10 mouse cellular contexts compared by ENCODE assay signal in the genomic region with DNA sequence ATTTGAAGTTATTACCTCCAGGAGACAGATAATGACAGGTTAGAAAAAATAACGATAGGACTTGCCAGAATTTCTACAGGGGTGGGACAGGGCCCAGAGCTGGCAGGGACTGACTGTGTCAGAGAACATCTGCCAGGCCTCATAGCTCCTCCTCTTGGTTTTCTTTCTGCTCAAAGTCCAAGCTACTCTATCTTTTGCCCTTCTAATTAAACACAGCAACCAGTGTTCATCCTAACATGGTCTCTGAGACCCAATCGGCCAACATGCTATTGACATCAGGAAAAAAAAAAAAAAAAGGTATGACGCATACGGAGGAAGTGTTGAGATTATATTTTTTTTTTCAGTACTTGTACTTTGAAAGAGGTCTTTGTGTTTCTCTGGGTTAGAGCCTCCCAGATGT.
DNase-seq lines count a peak whose midpoint lies in the region; ATAC-seq and TF ChIP-seq lines count a peak whose summit lies in the region.
"Had no signal": no experiment of that assay in that cellular context is flagged by ENCODE, and none has a peak within 500 bp of the region (broad histone marks: within the 10 kb centered on the region; RNA-seq: fewer than 3 reads in every experiment).

No protein-coding gene starts in this region.

- no peaks in the 10 kb centered on the region for H3K9me3 ChIP-seq in liver, postnatal 0 days (ENCODE audit: low read length)
- H3K9me3 ChIP-seq in heart, embryonic 13.5 days = no peaks in the 10 kb centered on the region
- H3K9me3 ChIP-seq in stomach, embryonic 15.5 days = no peaks in the 10 kb centered on the region
- H3K9me3 ChIP-seq in forebrain, postnatal 0 days (ENCODE audit: low read length) = no peaks in the 10 kb centered on the region
- H3K9me3 ChIP-seq: hindbrain, embryonic 10.5 days had no signal

- H3K27me3 ChIP-seq in liver, adult 2 months (ENCODE audit: control insufficient read depth, insufficient read depth, low read length) = no peaks in the 10 kb centered on the region
- no peaks in the 10 kb centered on the region for H3K27me3 ChIP-seq in liver, postnatal 0 days (ENCODE audit: insufficient read depth, low read length)
- H3K27me3 ChIP-seq in heart, embryonic 13.5 days (replicated peaks) = peaks cover 32% of the 10 kb centered on the region
- no peaks in the 10 kb centered on the region for H3K27me3 ChIP-seq in stomach, embryonic 15.5 days (replicated peaks)
- H3K27me3 ChIP-seq in forebrain, postnatal 0 days (ENCODE audit: insufficient read depth, low read length) = no peaks in the 10 kb centered on the region

- 20% methylated on average over 4 of the region's 4 CpGs for WGBS in liver, adult 2 months
- WGBS in liver, postnatal 0 days (ENCODE audit: insufficient replicate concordance) = 64% methylated on average over 4 of the region's 4 CpGs
- WGBS in heart, embryonic 13.5 days = 55% methylated on average over 4 of the region's 4 CpGs
- 47% methylated on average over 4 of the region's 4 CpGs for WGBS in stomach, embryonic 15.5 days
- 71% methylated on average over 4 of the region's 4 CpGs for WGBS in forebrain, postnatal 0 days

- ATAC-seq in liver, postnatal 0 days = no peak
- ATAC-seq in heart, embryonic 13.5 days (ENCODE audit: extremely low read depth, insufficient number of reproducible peaks, low FRiP score, low TSS enrichment) = no peak
- no peak for ATAC-seq in stomach, embryonic 15.5 days (ENCODE audit: insufficient read depth, low FRiP score, low read depth)
- ATAC-seq in forebrain, postnatal 0 days = no peak

- H3K4me3 ChIP-seq in liver, adult 2 months (ENCODE audit: insufficient read depth, low read depth, low read length) = no peak overlapping the region
- no peak overlapping the region for H3K4me3 ChIP-seq in liver, postnatal 0 days (ENCODE audit: low read depth, low read length)
- H3K4me3 ChIP-seq in heart, embryonic 13.5 days = no peak overlapping the region
- no peak overlapping the region for H3K4me3 ChIP-seq in stomach, embryonic 15.5 days (replicated peaks)
- H3K4me3 ChIP-seq in forebrain, postnatal 0 days (ENCODE audit: low read depth, low read length) = no peak overlapping the region
- H3K4me3 ChIP-seq: hindbrain, embryonic 10.5 days had no signal

- no peak for TF ChIP-seq POLR2A in liver, adult 2 months (IDR thresholded peaks at IDR 0.05; ENCODE audit: extremely low read depth, insufficient read depth, low read length)

- peak; percentile 97 for DNase-seq in liver, adult 2 months (ENCODE audit: extremely low read depth, low read depth, low spot score)
- no peak for DNase-seq in liver, postnatal 0 days
- peak; percentile 32 for DNase-seq in kidney, postnatal 10 days
- no peak for DNase-seq in frontal cortex, postnatal 14 days (ENCODE audit: low spot score in 2 of 2)
- DNase-seq in thymus, postnatal 10 days (ENCODE audit: low spot score in 2 of 2) = no peak
- DNase-seq in forebrain, postnatal 0 days = no peak
- DNase-seq: midbrain, embryonic 14.5 days had no signal

- H3K4me2 ChIP-seq in liver, postnatal 0 days (ENCODE audit: low read depth, low read length) = no peak overlapping the region
- H3K4me2 ChIP-seq in heart, embryonic 13.5 days = no peak overlapping the region
- no peak overlapping the region for H3K4me2 ChIP-seq in stomach, embryonic 15.5 days
- H3K4me2 ChIP-seq in forebrain, postnatal 0 days (ENCODE audit: low read depth) = no peak overlapping the region

- no peaks in the 10 kb centered on the region for H3K79me2 ChIP-seq in liver, adult 2 months (ENCODE audit: control insufficient read depth, insufficient read depth, low read length)

- H3K27ac ChIP-seq in liver, adult 2 months (replicated peaks; ENCODE audit: insufficient read depth, low read depth, low read length) = peak overlapping the region; percentile 86
- no peak overlapping the region for H3K27ac ChIP-seq in liver, postnatal 0 days (ENCODE audit: low read depth)
- peak overlapping the region; percentile 85 for H3K27ac ChIP-seq in heart, embryonic 13.5 days (replicated peaks)
- H3K27ac ChIP-seq in stomach, embryonic 15.5 days = peak overlapping the region; percentile 57; the same call in 1 of the 2 replicates
- H3K27ac ChIP-seq in forebrain, postnatal 0 days (ENCODE audit: low read depth, low read length) = no peak overlapping the region

- no peak for TF ChIP-seq CTCF in liver, adult 2 months (IDR thresholded peaks at IDR 0.05; ENCODE audit: low read depth, low read length)
- TF ChIP-seq CTCF in liver, postnatal 0 days (IDR thresholded peaks at IDR 0.05; ENCODE audit: low read depth) = no peak
- TF ChIP-seq CTCF in forebrain, postnatal 0 days (IDR thresholded peaks at IDR 0.05; ENCODE audit: low read depth) = no peak

- no peaks in the 10 kb centered on the region for H3K36me3 ChIP-seq in liver, adult 2 months (ENCODE audit: control insufficient read depth, insufficient read depth, low read length)
- H3K36me3 ChIP-seq in liver, postnatal 0 days (replicated peaks; ENCODE audit: insufficient read depth, low read length) = no peaks in the 10 kb centered on the region
- H3K36me3 ChIP-seq in heart, embryonic 13.5 days = no peaks in the 10 kb centered on the region
- H3K36me3 ChIP-seq in stomach, embryonic 15.5 days = no peaks in the 10 kb centered on the region
- no peaks in the 10 kb centered on the region for H3K36me3 ChIP-seq in forebrain, postnatal 0 days (ENCODE audit: insufficient read depth)
- H3K36me3 ChIP-seq: hindbrain, embryonic 10.5 days had no signal

- no peak for TF ChIP-seq EP300 in liver, postnatal 0 days (IDR thresholded peaks at IDR 0.05; ENCODE audit: low read depth)

- H3K4me1 ChIP-seq in liver, adult 2 months (ENCODE audit: control insufficient read depth, insufficient read depth, low read length) = peaks cover 12% of the 10 kb centered on the region
- 0 out of 2 replicates have a peak, but pooled peaks cover 4% of the 10 kb centered on the region for H3K4me1 ChIP-seq in liver, postnatal 0 days (ENCODE audit: insufficient read depth)
- H3K4me1 ChIP-seq in heart, embryonic 13.5 days = peaks cover 18% of the 10 kb centered on the region
- peaks cover 14% of the 10 kb centered on the region for H3K4me1 ChIP-seq in stomach, embryonic 15.5 days
- H3K4me1 ChIP-seq in forebrain, postnatal 0 days (ENCODE audit: insufficient read depth) = no peaks in the 10 kb centered on the region

- H3K9ac ChIP-seq in liver, adult 2 months (ENCODE audit: low read depth, low read length) = no peak overlapping the region
- H3K9ac ChIP-seq in liver, postnatal 0 days (replicated peaks) = no peak overlapping the region
- no peak overlapping the region for H3K9ac ChIP-seq in heart, embryonic 13.5 days
- no peak overlapping the region for H3K9ac ChIP-seq in stomach, embryonic 15.5 days
- no peak overlapping the region for H3K9ac ChIP-seq in forebrain, postnatal 0 days

Comparison
In these comparisons a context has a peak if more than half of its experiments do, and no peak if none do; other contexts are left out.
1. DNase-seq: peak in liver, adult 2 months (single experiment) and kidney, postnatal 10 days (single experiment); none in liver, postnatal 0 days (single experiment), frontal cortex, postnatal 14 days (0 of 2), thymus, postnatal 10 days (0 of 2) and forebrain, postnatal 0 days (single experiment).
2. H3K27ac ChIP-seq: peak in liver, adult 2 months (single experiment), heart, embryonic 13.5 days (single experiment) and stomach, embryonic 15.5 days (single experiment); none in liver, postnatal 0 days (single experiment) and forebrain, postnatal 0 days (single experiment).